Mouse (Mus musculus) liver, adult 2 months (tissue): ENCODE results near the gene Gm49416.

Source experiments
- CTCF ChIP-seq: fragments of 200-500 bp; IDR thresholded peaks from 2 replicates; pipeline ENCODE4 v1.5.1; 2011; ENCODE audit warnings: low read depth, low read length, control low read depth
- POLR2A ChIP-seq: fragments of 200-500 bp; IDR thresholded peaks from 2 replicates; pipeline ENCODE4 v1.6.1; 2011; ENCODE audit warnings: low read length, control low read depth; ENCODE audit not compliant: insufficient read depth; ENCODE audit errors: extremely low read depth

DNA sequence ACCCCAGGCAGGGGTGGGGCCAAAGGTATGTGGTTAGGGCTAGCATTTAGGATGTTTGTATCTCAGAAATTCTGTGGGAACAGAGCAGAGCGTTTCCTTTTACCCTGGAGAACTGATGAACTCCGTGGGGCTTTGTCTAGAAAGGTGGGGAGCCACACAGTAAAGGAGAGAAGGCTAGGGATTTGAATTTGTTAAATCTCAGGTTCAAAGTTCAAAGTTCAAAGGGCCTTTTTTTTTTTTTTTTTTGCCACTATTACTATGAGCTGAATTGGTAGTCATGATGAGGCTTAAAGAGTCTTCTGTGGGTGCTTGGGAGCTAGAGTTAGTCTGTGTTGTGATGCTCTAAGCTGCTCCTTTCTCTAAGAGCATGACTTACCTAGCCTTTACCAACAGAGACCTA, 48.0 kb downstream of the Gm49416 start:
- no peak for TF ChIP-seq CTCF
- no peak for TF ChIP-seq POLR2A
